Mouse (Mus musculus) embryonic fibroblast, embryonic 13.5 days (primary cell): ENCODE data around the gene 2810408A11Rik. TPM values are rescaled to one million over a fixed set of nuclear protein-coding genes. Genes with fewer than 3 reads are reported as not detected.
"Not testable (repeated sequence)": the region's sequence is repeated elsewhere in the genome, so short reads cannot be mapped to it uniquely, and the experiment has no call there.

Source experiments
- H3K27ac ChIP-seq: 2 replicates; pipeline ENCODE4 v1.5.1; 2012; ENCODE audit warnings: low read length, control low read depth, inconsistent platforms; ENCODE audit not compliant: insufficient read depth
- H3K4me1 ChIP-seq: 2 replicates; pipeline ENCODE4 v1.6.1; 2011; ENCODE audit warnings: low read length; ENCODE audit not compliant: control insufficient read depth, insufficient read depth
- H3K4me3 ChIP-seq: 2 replicates; pipeline ENCODE4 v1.5.1; 2011; ENCODE audit warnings: mild to moderate bottlenecking, control low read depth, low read length; ENCODE audit not compliant: insufficient read depth
- CTCF ChIP-seq: IDR thresholded peaks from 2 replicates; pipeline ENCODE4 v1.5.1; 2011; ENCODE audit warnings: mild to moderate bottlenecking, control low read depth, low read length, moderate library complexity, borderline replicate concordance; ENCODE audit not compliant: insufficient read depth
- POLR2A ChIP-seq: IDR thresholded peaks from 2 replicates; pipeline ENCODE4 v1.6.1; 2011; ENCODE audit warnings: low read depth, mild to moderate bottlenecking, control low read depth, low read length, moderate library complexity
- polyA plus RNA-seq: library from polyadenylated mRNA; stranded (reverse); fragments of >200 nt; gene quantifications from 2 replicates; pipeline ENCODE4 v1.2.4, GENCODE M21; 2011; ENCODE audit warnings: low read depth; ENCODE audit not compliant: missing spikeins, insufficient read length

2810408A11Rik gene
- polyA plus RNA-seq, 1 experiment: 4.9 TPM

- H3K27ac ChIP-seq: no peak overlapping the region
- no peaks in the 10 kb centered on the region for H3K4me1 ChIP-seq
- H3K4me3 ChIP-seq: no peak overlapping the region
- no peak for TF ChIP-seq CTCF
- TF ChIP-seq POLR2A: no peak
Measured at GRCm38 (mm10) chr11:69932254-69932653, 31.5 kb upstream of the 2810408A11Rik start.

GRCm38 (mm10) chr11:69931769-69932168 lies 31.0 kb upstream of the 2810408A11Rik start:
- TF ChIP-seq POLR2A: no peak
- no peak for TF ChIP-seq CTCF
- Histone ChIP-seq H3K4me3 (no peak overlapping the region), H3K4me1 (no peaks in the 10 kb centered on the region), H3K27ac (no peak overlapping the region)

DNA sequence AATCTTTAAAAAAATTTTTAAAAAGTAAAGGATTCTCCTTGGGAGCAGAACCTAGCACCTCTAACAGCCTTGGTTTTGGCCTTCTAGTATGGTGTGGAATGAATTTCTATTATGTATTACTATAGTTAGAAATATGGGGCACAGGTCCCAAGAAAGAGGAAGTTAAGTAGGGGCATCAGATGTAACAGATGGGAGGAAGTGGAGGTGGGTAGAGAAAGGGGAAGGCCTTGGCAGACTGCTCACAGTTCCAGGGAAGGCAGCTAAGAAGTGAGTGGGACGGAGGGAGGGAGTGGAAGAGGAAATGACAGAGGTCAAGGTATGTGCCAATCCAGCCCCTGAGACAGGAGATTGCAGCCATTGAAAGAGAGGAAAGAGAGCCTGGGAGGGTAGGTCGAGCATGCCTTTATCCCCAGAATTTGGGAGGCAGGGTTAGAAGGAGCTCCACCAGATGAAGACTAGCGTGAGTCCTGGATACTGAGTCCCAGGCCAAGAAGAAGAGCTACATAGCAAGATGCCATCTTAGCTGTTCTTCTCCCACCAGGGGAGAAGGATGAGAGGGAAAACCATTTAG lies 30.3 kb upstream of the 2810408A11Rik start:
- Histone ChIP-seq H3K4me3 (no peak overlapping the region), H3K27ac (no peak overlapping the region), H3K4me1 (no peaks in the 10 kb centered on the region)
- TF ChIP-seq POLR2A (no peak), CTCF (no peak)

- not testable (repeated sequence) for H3K27ac ChIP-seq, H3K4me1 ChIP-seq, H3K4me3 ChIP-seq
Measured at GRCm38 (mm10) chr11:69930176-69930575, 29.4 kb upstream of the 2810408A11Rik start.

DNA sequence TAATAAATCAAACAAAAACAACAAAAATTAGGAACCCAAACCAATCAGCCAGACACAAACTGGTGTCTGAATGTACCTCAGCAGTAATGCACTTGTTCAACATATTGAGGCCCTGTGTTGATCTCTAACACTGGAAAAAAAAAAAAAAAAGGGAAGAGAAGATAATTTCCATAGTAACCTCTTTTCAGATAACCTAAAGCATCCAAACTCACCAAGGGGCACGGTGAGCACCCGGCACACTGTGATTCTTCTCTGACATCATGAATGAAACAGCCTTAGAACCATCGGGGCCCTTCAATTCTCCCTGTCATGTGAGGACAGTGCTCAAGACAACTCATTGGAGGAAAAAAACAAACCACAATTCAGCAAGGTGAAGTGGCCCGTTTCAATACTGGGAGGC lies 28.9 kb upstream of the 2810408A11Rik start:
- TF ChIP-seq POLR2A (no peak), CTCF (no peak)
- Histone ChIP-seq H3K4me1 (no peaks in the 10 kb centered on the region), H3K27ac (no peak overlapping the region), H3K4me3 (no peak overlapping the region)

DNA sequence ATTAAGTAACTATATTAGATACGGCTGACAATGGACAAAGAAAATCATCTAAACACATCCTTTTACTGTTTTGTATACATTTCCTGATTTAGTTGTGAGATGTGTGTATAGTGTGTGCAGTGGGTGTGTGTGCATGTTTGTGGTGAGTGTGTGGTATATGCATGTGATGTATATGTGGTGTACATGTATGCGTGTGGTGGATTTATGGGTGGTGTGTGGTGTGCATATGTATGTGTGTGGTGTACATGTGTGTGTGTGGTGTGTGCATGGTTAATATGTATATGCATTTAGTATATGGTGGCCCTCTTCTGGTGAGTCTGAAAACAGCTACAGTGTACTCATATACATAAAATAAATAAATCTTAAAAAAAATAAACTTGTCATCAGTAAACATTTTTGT lies 26.7 kb upstream of the 2810408A11Rik start:
- TF ChIP-seq POLR2A (no peak), CTCF (no peak)
- Histone ChIP-seq H3K4me1 (no peaks in the 10 kb centered on the region; the same call in 1 of the 2 replicates), H3K4me3 (no peak overlapping the region), H3K27ac (no peak overlapping the region)

GRCm38 (mm10) chr11:69922796-69923195 lies 22.0 kb upstream of the 2810408A11Rik start:
- Histone ChIP-seq H3K27ac (no peak overlapping the region), H3K4me3 (no peak overlapping the region), H3K4me1 (peaks cover 9% of the 10 kb centered on the region)
- TF ChIP-seq POLR2A (no peak), CTCF (no peak)

GRCm38 (mm10) chr11:69922012-69922756 lies 21.4 kb upstream of the 2810408A11Rik start:
- TF ChIP-seq POLR2A (no peak; the same call in 1 of the 2 replicates), CTCF (no peak)
- peak overlapping the region; percentile 76 for H3K4me3 ChIP-seq
- peaks cover 9% of the 10 kb centered on the region for H3K4me1 ChIP-seq
- H3K27ac ChIP-seq: peak overlapping the region; percentile 94

DNA sequence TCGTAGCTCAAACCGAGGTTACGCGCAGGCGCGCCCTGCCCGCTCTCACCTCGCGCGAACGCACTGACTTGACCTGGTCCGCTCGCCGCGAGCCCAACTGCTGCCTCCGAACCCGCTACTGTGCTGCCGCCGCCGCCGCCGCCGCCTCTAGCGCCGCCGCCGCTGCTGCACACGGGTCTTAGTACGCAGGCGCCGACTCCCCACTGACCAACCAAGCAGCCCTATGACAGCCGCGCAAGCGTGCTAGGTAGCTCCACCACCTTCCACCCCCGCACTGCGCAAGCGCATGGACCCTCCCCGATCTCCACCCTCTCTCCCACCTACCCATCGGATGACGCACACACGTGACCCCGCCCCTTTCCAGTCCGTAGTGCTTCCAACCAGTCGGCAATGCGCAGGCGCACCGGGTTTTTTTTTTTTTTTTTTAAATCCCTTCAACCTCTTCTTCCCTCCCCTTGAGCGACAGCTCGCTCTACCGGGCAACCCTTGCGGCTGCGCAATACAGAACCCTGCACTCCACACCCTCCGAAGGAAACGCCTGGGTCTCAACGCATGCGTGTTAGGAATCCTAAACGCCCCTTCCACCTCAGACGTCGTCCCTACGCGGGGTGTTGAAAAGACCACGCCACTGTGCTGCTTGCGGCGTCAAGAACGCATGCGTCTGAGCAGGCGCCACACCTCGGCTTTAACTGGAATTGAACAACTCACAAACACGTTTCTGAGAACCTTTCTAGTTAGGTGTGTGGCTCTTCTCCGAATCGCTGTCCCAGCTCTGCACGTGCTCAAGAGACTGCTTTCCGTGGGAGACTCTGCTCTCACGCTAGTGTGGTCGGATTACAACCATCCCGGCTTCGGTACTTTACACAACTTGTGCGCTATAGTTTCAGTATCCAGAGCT lies 20.6 kb upstream of the 2810408A11Rik start, which contains the start of gene Eif5a:
TSS of gene Eif5a (minus strand) at position 845 of the 898 bp plus-strand sequence.
- TF ChIP-seq CTCF (peak; percentile 60; the same call in 1 of the 2 replicates), POLR2A (peak; percentile 98)
- peak within 1 kb of the TSS; percentile 94 for H3K27ac ChIP-seq
- peak within 1 kb of the TSS; percentile 97 for H3K4me3 ChIP-seq
- H3K4me1 ChIP-seq: peaks cover 9% of the 10 kb centered on the region
